Mouse (Mus musculus) bone marrow, adult 2 months (tissue): ENCODE data around the gene Tmbim1. TPM values are rescaled to one million over a fixed set of nuclear protein-coding genes. Genes with fewer than 3 reads are reported as not detected.
"Not testable (repeated sequence)": the region's sequence is repeated elsewhere in the genome, so short reads cannot be mapped to it uniquely, and the experiment has no call there.

Experiments used
- H3K27ac ChIP-seq: fragments of 200-500 bp; 2 replicates; pipeline ENCODE4 v1.5.1; 2012; ENCODE audit warnings: low read depth, mild to moderate bottlenecking, control low read depth, inconsistent platforms, low read length; ENCODE audit not compliant: control insufficient read depth, poor library complexity, insufficient read depth
- H3K4me1 ChIP-seq: fragments of 200-500 bp; 2 replicates; pipeline ENCODE4 v1.6.1; 2011; ENCODE audit warnings: low read length; ENCODE audit not compliant: control insufficient read depth, insufficient read depth
- H3K4me3 ChIP-seq: fragments of 200-500 bp; replicated peaks from 2 replicates; pipeline ENCODE3; 2011; ENCODE audit warnings: mild to moderate bottlenecking, low read depth, low read length, control low read depth; ENCODE audit not compliant: control insufficient read depth
- CTCF ChIP-seq: fragments of 200-500 bp; IDR thresholded peaks from 2 replicates; pipeline ENCODE4 v1.5.1; 2011; ENCODE audit warnings: low read length, control low read depth; ENCODE audit not compliant: control insufficient read depth, insufficient read depth
- POLR2A ChIP-seq: fragments of 200-500 bp; IDR thresholded peaks from 2 replicates; pipeline ENCODE4 v1.6.1; 2011; ENCODE audit warnings: low read depth, mild to moderate bottlenecking, control low read depth, low read length, borderline replicate concordance; ENCODE audit not compliant: control insufficient read depth
- WGBS: fragments of 180-500 bp; shearing (Covaris S2); methylation state at CpG from one replicate; pipeline ENCODE4 v1.1.7; 2018; 5-methylcytosine and 5-hydroxymethylcytosine counted together
- polyA plus RNA-seq: library from polyadenylated mRNA; stranded (reverse); fragments of >200 nt; gene quantifications from 2 replicates; pipeline ENCODE4 v1.2.4, GENCODE M21; 2011; ENCODE audit warnings: low replicate concordance; ENCODE audit not compliant: missing spikeins, insufficient read depth, insufficient read length

The Tmbim1 gene
- polyA plus RNA-seq, 1 experiment: 15.6 TPM

DNA sequence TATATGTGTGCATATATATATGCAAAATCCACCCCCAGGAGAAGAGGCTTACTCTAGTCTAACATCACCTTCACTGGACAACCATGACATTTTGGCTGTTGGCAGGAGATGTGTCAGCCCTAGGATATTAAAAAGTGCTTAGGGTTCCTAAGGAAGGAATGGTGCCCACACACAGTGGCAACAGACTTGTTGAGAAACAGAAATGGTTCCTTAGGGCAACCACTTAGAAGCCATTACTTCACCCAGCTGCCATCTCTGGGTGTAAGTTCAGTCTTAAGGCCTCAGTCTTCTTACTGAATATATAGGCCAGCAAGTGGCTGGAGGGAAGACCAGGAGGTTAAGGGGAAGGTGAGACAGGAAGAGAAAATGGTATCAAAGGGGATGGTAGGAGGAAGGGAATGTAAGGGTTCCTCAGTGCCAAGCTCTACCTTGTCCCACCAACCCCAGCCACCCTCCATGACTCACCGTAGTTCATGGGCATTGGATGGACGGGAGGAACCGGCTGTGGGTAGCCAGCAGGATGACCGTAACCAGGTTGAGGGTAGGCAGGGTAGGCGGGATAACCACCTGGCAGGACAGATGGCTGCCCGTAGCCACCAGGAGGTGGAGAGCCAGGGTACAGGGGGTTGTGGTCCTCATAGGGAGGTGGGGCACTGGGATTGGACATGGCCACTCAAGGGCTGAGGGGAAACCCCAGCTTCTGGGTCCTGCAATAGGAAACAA is 10.5 kb downstream of the Tmbim1 start:
- Histone ChIP-seq H3K4me3 (no peak overlapping the region), H3K4me1 (peaks cover 2% of the 10 kb centered on the region; the same call in 1 of the 2 replicates), H3K27ac (peak overlapping the region; percentile 79)
- 73% methylated on average over 6 of the region's 6 CpGs for WGBS
- TF ChIP-seq CTCF (no peak), POLR2A (no peak)

GRCm38 (mm10) chr1:74294090-74294643 is 11.3 kb downstream of the Tmbim1 start:
- no peak overlapping the region; the same call in 1 of the 2 replicates for H3K27ac ChIP-seq
- TF ChIP-seq POLR2A (no peak), CTCF (no peak)
- H3K4me1 ChIP-seq: peaks cover 2% of the 10 kb centered on the region; the same call in 1 of the 2 replicates
- WGBS: 95% methylated on average over 3 of the region's 3 CpGs
- H3K4me3 ChIP-seq: no peak overlapping the region

- no peak overlapping the region for H3K4me3 ChIP-seq
- H3K4me1 ChIP-seq: peaks cover 2% of the 10 kb centered on the region; the same call in 1 of the 2 replicates
- no peak overlapping the region for H3K27ac ChIP-seq
- TF ChIP-seq POLR2A (no peak), CTCF (no peak)
- 87% methylated on average over 8 of the region's 8 CpGs for WGBS
These were observed 12.0 kb downstream of the Tmbim1 start for GRCm38 (mm10) chr1:74293306-74293960.

GRCm38 (mm10) chr1:74292331-74293020 is 12.9 kb downstream of the Tmbim1 start:
- WGBS: 86% methylated on average over 11 of the region's 11 CpGs
- Histone ChIP-seq H3K4me3 (no peak overlapping the region), H3K27ac (no peak overlapping the region), H3K4me1 (peaks cover 2% of the 10 kb centered on the region; the same call in 1 of the 2 replicates)
- TF ChIP-seq POLR2A (no peak), CTCF (no peak)

- WGBS: 89% methylated on average over 5 of the region's 5 CpGs
- H3K4me3 ChIP-seq: no peak overlapping the region
- no peak overlapping the region for H3K27ac ChIP-seq
- TF ChIP-seq CTCF (no peak), POLR2A (no peak)
- peaks cover 4% of the 10 kb centered on the region; the same call in 1 of the 2 replicates for H3K4me1 ChIP-seq
These were observed 15.3 kb downstream of the Tmbim1 start for GRCm38 (mm10) chr1:74290141-74290540.

GRCm38 (mm10) chr1:74289740-74290139 is 15.7 kb downstream of the Tmbim1 start:
- H3K4me3 ChIP-seq: no peak overlapping the region
- TF ChIP-seq CTCF (no peak), POLR2A (no peak)
- H3K4me1 ChIP-seq: 0 out of 2 replicates have a peak, but pooled peaks cover 1% of the 10 kb centered on the region
- no peak overlapping the region for H3K27ac ChIP-seq
- 75% methylated on average over 2 of the region's 2 CpGs for WGBS

DNA sequence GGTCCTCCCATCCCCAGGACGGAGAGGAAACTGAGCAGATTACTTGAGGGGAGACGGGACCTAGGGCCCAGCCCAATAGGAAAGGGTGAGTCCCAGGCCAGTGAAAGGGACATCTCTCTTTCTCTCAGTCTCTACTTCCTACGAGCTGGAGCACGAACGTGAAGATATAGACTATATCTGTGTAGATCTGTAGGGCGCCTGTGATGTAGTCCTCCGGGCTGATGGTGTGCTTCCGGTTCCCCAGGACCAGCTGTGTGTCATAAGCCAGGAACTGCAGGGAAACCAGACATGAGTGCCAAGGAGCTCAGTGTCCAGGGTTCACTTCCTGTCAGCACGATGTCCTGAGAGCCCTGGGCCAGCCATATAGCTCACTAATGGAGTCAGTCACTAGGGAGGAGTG is 16.2 kb downstream of the Tmbim1 start:
- TF ChIP-seq CTCF: no peak
- no peak for TF ChIP-seq POLR2A
- Histone ChIP-seq H3K4me1 (0 out of 2 replicates have a peak, but pooled peaks cover 1% of the 10 kb centered on the region), H3K27ac (no peak overlapping the region), H3K4me3 (no peak overlapping the region)
- WGBS: 86% methylated on average over 9 of the region's 9 CpGs

DNA sequence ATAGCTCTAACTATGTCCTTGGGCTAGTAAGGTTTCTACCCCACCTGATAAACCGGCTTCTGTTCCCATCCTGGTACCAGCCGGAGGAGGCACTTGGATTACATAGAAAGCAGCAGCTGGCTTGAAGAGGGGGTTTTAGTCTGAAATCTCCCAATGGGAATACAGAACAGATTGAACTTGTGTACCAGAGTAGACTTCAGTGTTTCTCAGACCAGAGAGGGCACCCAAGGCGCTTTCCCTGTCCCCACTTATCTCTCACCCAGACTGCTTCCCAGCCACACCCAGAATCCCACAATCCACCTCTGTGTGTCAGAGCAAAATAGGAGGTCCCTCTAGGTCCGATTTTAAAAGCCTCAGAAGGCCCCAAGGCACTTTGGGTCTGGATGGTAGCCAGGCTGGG is 17.1 kb downstream of the Tmbim1 start:
- no peak for TF ChIP-seq CTCF
- no peak for TF ChIP-seq POLR2A
- H3K4me3 ChIP-seq: no peak overlapping the region
- 0 out of 2 replicates have a peak, but pooled peaks cover 1% of the 10 kb centered on the region for H3K4me1 ChIP-seq
- 80% methylated on average over 4 of the region's 4 CpGs for WGBS
- H3K27ac ChIP-seq: no peak overlapping the region

DNA sequence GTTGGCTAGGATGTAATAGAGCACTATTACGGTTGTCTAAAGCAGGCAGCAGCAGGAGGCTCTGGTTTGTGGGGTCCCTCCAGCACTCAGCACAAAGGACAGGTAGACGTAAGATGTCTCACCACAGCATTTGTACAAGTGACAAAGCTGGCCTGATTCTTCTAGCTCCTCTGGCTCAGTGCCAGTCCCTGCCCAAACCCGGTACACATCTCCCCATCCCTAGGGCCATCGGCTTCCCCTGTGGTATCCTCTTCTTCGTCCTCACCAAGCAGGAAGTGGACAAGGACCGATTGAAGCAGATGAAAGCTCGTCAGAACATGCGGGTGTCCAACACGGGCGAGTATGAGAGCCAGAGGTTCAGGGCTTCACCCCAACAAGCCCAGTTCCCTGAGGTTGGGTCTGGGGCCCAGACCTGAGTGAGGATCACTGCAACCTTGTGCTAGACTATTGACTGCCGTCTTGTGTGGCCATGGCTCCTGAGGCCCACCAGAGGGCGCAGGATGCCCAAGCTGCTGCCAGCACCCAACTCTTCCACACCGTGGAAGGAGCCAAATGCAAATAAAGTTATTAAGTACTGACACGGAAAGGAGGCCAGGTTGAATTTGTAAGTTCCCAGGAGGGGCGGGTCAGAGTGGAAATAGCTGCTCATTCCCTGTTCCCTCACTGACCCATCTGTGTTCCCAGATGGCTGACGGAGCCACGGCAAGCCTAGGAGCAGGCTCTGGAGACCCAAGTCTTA is 18.4 kb downstream of the Tmbim1 start:
- H3K4me1 ChIP-seq, H3K4me3 ChIP-seq, H3K27ac ChIP-seq: not testable (repeated sequence)
- WGBS: 56% methylated on average over 15 of the region's 17 CpGs
